Mouse (Mus musculus) heart, embryonic 13.5 days (tissue): ENCODE data around the gene Cxadr. TPM values are rescaled to one million over a fixed set of nuclear protein-coding genes. Genes with fewer than 3 reads are reported as not detected.
"Not testable (repeated sequence)": the region's sequence is repeated elsewhere in the genome, so short reads cannot be mapped to it uniquely, and the experiment has no call there.

Source experiments
- ATAC-seq: fragments of 200-750 bp; cut with Nextera tagmentation; 2 replicates; pipeline ENCODE4 v1.8.0; 2017; ENCODE audit warnings: moderate TSS enrichment; ENCODE audit not compliant: insufficient number of reproducible peaks, low FRiP score, low TSS enrichment; ENCODE audit errors: extremely low read depth
- H3K27ac ChIP-seq: fragments of 300-500 bp; sonication (generic); replicated peaks from 2 replicates; pipeline ENCODE4 v1.5.1; 2015; ENCODE audit warnings: moderate library complexity, mild to moderate bottlenecking, inconsistent platforms
- H3K27me3 ChIP-seq: fragments of 300-500 bp; sonication (generic); replicated peaks from 2 replicates; pipeline ENCODE4 v1.6.1; 2015; ENCODE audit warnings: mild to moderate bottlenecking, inconsistent platforms
- H3K36me3 ChIP-seq: fragments of 300-500 bp; sonication (generic); 2 replicates; pipeline ENCODE4 v1.6.1; 2015; ENCODE audit warnings: mild to moderate bottlenecking, inconsistent platforms
- H3K4me1 ChIP-seq: fragments of 300-500 bp; sonication (generic); 2 replicates; pipeline ENCODE4 v1.6.1; 2015; ENCODE audit warnings: inconsistent platforms
- H3K4me2 ChIP-seq: fragments of 300-500 bp; sonication (generic); 2 replicates; pipeline ENCODE4 v1.6.1; 2015; ENCODE audit warnings: inconsistent platforms, mild to moderate bottlenecking, moderate library complexity
- H3K4me3 ChIP-seq: fragments of 300-500 bp; sonication (generic); 2 replicates; pipeline ENCODE4 v1.5.1; 2015; ENCODE audit warnings: moderate library complexity, mild to moderate bottlenecking, inconsistent platforms
- H3K9ac ChIP-seq: fragments of 300-500 bp; sonication (generic); 2 replicates; pipeline ENCODE4 v1.6.1; 2015; ENCODE audit warnings: inconsistent platforms, mild to moderate bottlenecking, moderate library complexity
- H3K9me3 ChIP-seq: fragments of 300-500 bp; sonication (generic); 2 replicates; pipeline ENCODE4 v1.6.1; 2016; ENCODE audit warnings: inconsistent platforms
- WGBS: fragments of 180-500 bp; shearing (Covaris S2); methylation state at CpG from one replicate; pipeline ENCODE4 v1.1.7; 2015; ENCODE audit warnings: mixed read lengths; 5-methylcytosine and 5-hydroxymethylcytosine counted together
- polyA plus RNA-seq: library from polyadenylated mRNA; unstranded; fragments of >200 nt; fragmentation: Nextera tagmentation; extraction: Ambion mirVana; gene quantifications from 2 replicates; pipeline ENCODE4 v1.2.1, GENCODE M21; 2015

Gene Cxadr
- polyA plus RNA-seq, 1 experiment from 2014 or later: 28.3 TPM

DNA sequence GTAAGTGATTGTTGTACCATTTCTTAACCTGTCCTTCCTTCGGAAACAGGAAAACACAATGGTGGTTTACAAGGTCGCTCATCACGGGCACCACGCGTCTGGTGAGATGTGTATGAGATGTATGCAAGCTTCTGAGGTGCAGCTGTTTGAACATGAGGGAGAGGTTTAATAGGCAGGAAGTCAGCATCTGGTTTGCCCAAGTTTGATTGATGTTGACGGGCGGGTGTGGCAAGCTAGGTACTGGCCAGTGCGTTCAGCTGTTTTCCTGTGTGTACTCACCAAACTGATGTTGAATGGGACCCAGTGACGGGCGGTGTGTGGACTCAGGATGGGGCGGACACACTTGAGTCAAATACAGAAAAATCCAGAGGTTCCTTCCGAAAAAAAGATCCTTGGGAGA lies 26.7 kb downstream of the Cxadr start:
- no peak overlapping the region for H3K4me3 ChIP-seq
- peaks cover 41% of the 10 kb centered on the region for H3K36me3 ChIP-seq
- no peaks in the 10 kb centered on the region for H3K9me3 ChIP-seq
- peaks cover 8% of the 10 kb centered on the region for H3K4me1 ChIP-seq
- H3K4me2 ChIP-seq: no peak overlapping the region
- WGBS: 90% methylated on average over 12 of the region's 12 CpGs
- H3K27ac ChIP-seq: no peak overlapping the region
- ATAC-seq: no peak
- H3K9ac ChIP-seq: no peak overlapping the region
- no peaks in the 10 kb centered on the region for H3K27me3 ChIP-seq

DNA sequence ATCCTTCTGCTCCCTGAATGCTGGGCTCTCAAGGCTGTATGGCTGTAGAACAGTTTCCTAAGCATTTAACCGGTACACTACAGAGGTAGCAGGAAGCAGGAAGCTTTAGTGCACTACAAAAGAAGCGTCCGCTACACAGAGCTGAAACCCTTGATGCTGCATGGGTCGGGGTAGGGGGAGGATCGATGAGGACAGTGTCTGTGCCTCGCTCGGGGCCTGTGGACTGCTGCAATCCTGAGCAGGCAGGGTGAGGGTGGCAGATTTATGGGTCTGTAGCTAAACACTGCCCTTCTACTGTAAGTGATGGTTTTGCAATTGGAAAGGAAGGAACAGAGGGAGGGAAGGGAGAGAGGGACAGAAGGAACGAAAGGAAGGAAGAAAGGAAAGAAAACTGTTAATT lies 35.9 kb downstream of the Cxadr start:
- peaks cover 61% of the 10 kb centered on the region for H3K36me3 ChIP-seq
- no peak overlapping the region for H3K4me2 ChIP-seq
- H3K9me3 ChIP-seq: no peaks in the 10 kb centered on the region
- H3K4me1 ChIP-seq: no peaks in the 10 kb centered on the region
- ATAC-seq: no peak
- no peaks in the 10 kb centered on the region for H3K27me3 ChIP-seq
- H3K27ac ChIP-seq: no peak overlapping the region
- no peak overlapping the region for H3K4me3 ChIP-seq
- no peak overlapping the region for H3K9ac ChIP-seq
- WGBS: 65% methylated on average over 8 of the region's 8 CpGs

DNA sequence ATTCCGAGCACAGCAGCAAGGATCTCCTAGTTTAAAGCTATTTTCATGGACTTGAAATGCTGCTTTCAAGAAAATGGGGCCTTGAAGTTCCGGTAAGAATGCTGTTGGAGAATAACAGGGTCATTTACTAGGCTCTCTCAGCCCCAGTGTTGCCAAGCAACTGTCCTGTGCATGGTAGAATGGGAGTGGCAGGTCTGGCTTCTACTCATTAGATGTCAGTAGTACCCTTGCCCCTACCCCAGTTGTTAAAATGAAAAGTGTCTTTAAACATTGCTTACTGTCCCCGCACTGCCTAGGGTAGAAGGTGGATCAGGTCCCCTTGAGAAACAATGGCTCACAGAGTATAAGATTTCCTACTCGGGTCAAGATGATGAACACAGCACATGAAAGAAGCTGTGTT lies 40.1 kb downstream of the Cxadr start:
- peaks cover 21% of the 10 kb centered on the region for H3K36me3 ChIP-seq
- H3K27ac ChIP-seq: no peak overlapping the region
- H3K9ac ChIP-seq: no peak overlapping the region
- peaks cover 14% of the 10 kb centered on the region for H3K4me1 ChIP-seq
- WGBS: 81% methylated on average over 4 of the region's 4 CpGs
- H3K27me3 ChIP-seq: no peaks in the 10 kb centered on the region
- H3K4me2 ChIP-seq: no peak overlapping the region
- no peak for ATAC-seq
- H3K9me3 ChIP-seq: no peaks in the 10 kb centered on the region
- no peak overlapping the region for H3K4me3 ChIP-seq

GRCm38 (mm10) chr16:78342767-78343166 lies 41.5 kb downstream of the Cxadr start:
- WGBS: 79% methylated on average over 5 of the region's 5 CpGs
- no peak for ATAC-seq
- H3K27me3 ChIP-seq: no peaks in the 10 kb centered on the region
- H3K4me1 ChIP-seq: peaks cover 22% of the 10 kb centered on the region
- no peak overlapping the region for H3K9ac ChIP-seq
- H3K27ac ChIP-seq: no peak overlapping the region
- H3K4me3 ChIP-seq: no peak overlapping the region
- H3K4me2 ChIP-seq: no peak overlapping the region
- H3K9me3 ChIP-seq: no peaks in the 10 kb centered on the region
- H3K36me3 ChIP-seq: peaks cover 16% of the 10 kb centered on the region; the same call in 1 of the 2 replicates

- no peak for ATAC-seq
- Histone ChIP-seq H3K27ac (no peak overlapping the region), H3K27me3 (no peaks in the 10 kb centered on the region), H3K4me1 (peaks cover 24% of the 10 kb centered on the region), H3K4me3 (no peak overlapping the region), H3K9me3 (no peaks in the 10 kb centered on the region), H3K9ac (no peak overlapping the region), H3K36me3 (peaks cover 15% of the 10 kb centered on the region), H3K4me2 (no peak overlapping the region)
- WGBS: 63% methylated on average over 6 of the region's 6 CpGs
These were observed 42.5 kb downstream of the Cxadr start for GRCm38 (mm10) chr16:78343792-78344191.

- no peak for ATAC-seq
- 71% methylated on average over 2 of the region's 2 CpGs for WGBS
- Histone ChIP-seq H3K9ac (no peak overlapping the region), H3K27ac (peak overlapping the region; percentile 84), H3K4me3 (no peak overlapping the region), H3K27me3 (no peaks in the 10 kb centered on the region), H3K4me2 (no peak overlapping the region), H3K9me3 (no peaks in the 10 kb centered on the region), H3K36me3 (peaks cover 16% of the 10 kb centered on the region), H3K4me1 (peaks cover 24% of the 10 kb centered on the region)
These were observed 45.5 kb downstream of the Cxadr start for GRCm38 (mm10) chr16:78346662-78347327.

- no peak overlapping the region for H3K9ac ChIP-seq
- no peak overlapping the region for H3K4me2 ChIP-seq
- no peak for ATAC-seq
- peak overlapping the region; percentile 84 for H3K27ac ChIP-seq
- WGBS: 32% methylated on average over 13 of the region's 13 CpGs
- H3K4me1 ChIP-seq: peaks cover 24% of the 10 kb centered on the region
- H3K4me3 ChIP-seq: no peak overlapping the region
- H3K36me3 ChIP-seq: peaks cover 14% of the 10 kb centered on the region
- no peaks in the 10 kb centered on the region for H3K27me3 ChIP-seq
- no peaks in the 10 kb centered on the region for H3K9me3 ChIP-seq
These were observed 46.1 kb downstream of the Cxadr start for GRCm38 (mm10) chr16:78347328-78347926.

DNA sequence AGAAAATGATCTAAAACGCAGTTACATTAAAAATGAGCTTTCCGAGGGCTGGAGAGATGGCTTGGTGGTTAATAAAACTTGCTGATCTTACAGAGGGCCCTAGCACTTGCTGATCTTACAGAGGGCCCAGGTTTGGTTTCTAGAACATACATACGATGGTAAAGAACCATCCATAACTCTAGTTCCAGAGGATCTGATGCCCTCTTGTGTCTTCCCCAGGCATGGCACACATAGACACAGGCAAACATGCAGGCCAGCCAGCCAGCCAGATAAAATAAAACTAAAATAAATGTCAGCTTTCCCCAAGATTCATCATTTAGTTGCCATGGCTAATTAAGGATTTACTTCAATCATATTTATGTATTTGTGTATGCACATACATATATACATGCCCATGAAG lies 56.5 kb downstream of the Cxadr start:
- Histone ChIP-seq H3K9ac (no peak overlapping the region), H3K4me2 (no peak overlapping the region), H3K36me3 (peaks cover 44% of the 10 kb centered on the region), H3K27me3 (no peaks in the 10 kb centered on the region), H3K27ac (no peak overlapping the region), H3K9me3 (no peaks in the 10 kb centered on the region), H3K4me1 (no peaks in the 10 kb centered on the region), H3K4me3 (no peak overlapping the region)
- WGBS: 88% methylated on average over 3 of the region's 3 CpGs
- ATAC-seq: no peak

DNA sequence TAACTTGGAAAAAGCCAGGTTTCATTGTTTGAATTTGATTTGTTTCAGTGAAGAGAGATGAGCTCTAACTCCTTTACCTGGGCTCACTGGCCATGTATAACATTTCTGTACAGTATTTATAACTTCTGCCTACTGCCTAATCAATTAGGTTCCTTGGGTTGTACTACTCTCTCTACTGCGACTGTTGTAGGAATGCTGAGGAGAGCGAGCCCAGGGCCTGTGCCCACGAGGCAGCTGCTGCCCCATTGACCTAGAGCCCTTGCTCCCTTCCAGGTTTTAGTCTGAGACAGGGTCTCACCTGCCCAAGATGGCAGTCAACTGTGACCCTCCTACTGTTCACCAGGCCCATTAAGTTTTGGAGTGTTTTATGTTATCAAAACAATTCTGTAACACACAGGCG lies 60.2 kb downstream of the Cxadr start:
- no peaks in the 10 kb centered on the region for H3K4me1 ChIP-seq
- H3K9ac ChIP-seq: no peak overlapping the region
- no peak for ATAC-seq
- peaks cover 72% of the 10 kb centered on the region for H3K36me3 ChIP-seq
- no peaks in the 10 kb centered on the region for H3K27me3 ChIP-seq
- no peaks in the 10 kb centered on the region for H3K9me3 ChIP-seq
- no peak overlapping the region for H3K27ac ChIP-seq
- WGBS: 90% methylated on average over 4 of the region's 4 CpGs
- no peak overlapping the region for H3K4me2 ChIP-seq
- H3K4me3 ChIP-seq: no peak overlapping the region

GRCm38 (mm10) chr16:78364554-78364953 lies 63.3 kb downstream of the Cxadr start:
- not testable (repeated sequence) for H3K9ac ChIP-seq, H3K4me2 ChIP-seq, H3K27me3 ChIP-seq, H3K9me3 ChIP-seq, H3K4me1 ChIP-seq, ATAC-seq, H3K4me3 ChIP-seq, H3K27ac ChIP-seq
- peaks cover 80% of the 10 kb centered on the region for H3K36me3 ChIP-seq
- 91% methylated on average over 9 of the region's 9 CpGs for WGBS

DNA sequence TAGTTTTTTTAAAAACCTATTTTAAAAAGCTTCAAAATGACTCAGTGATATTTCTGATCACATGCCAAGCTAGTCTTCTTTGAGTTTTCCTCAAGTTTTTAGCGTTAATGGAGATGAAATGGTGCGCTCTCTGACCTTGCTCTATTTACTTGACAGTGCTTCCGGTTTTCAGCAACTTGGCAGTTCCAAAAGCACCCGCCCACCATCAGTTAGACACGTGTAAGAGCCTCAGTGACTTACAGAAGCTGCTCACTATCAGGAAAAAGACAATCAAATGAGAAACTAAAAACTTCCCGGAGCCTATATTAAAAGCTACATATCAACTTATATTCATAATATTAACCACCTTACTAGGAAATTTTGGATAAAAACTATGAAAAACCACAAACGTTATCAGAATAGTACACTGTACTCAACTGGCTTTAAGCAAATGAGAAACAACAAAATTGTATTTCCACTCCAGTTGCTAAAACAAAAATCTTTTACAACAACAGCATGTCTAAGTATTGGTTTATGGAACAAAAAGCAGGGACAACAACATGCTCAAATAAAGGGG lies 70.3 kb downstream of the Cxadr start:
- H3K36me3 ChIP-seq: peaks cover 54% of the 10 kb centered on the region
- no peaks in the 10 kb centered on the region for H3K9me3 ChIP-seq
- H3K4me1 ChIP-seq: peaks cover 14% of the 10 kb centered on the region
- H3K27ac ChIP-seq: no peak overlapping the region
- ATAC-seq: no peak
- WGBS: 69% methylated on average over 7 of the region's 7 CpGs
- H3K9ac ChIP-seq: no peak overlapping the region
- H3K4me3 ChIP-seq: no peak overlapping the region
- no peak overlapping the region for H3K4me2 ChIP-seq
- no peaks in the 10 kb centered on the region for H3K27me3 ChIP-seq

GRCm38 (mm10) chr16:78372786-78373185 lies 71.5 kb downstream of the Cxadr start:
- H3K4me2 ChIP-seq: no peak overlapping the region
- H3K27me3 ChIP-seq: no peaks in the 10 kb centered on the region
- H3K9me3 ChIP-seq: no peaks in the 10 kb centered on the region
- ATAC-seq: no peak
- peaks cover 42% of the 10 kb centered on the region for H3K36me3 ChIP-seq
- H3K27ac ChIP-seq: no peak overlapping the region
- 81% methylated on average over 5 of the region's 5 CpGs for WGBS
- H3K4me3 ChIP-seq: no peak overlapping the region
- H3K9ac ChIP-seq: no peak overlapping the region
- H3K4me1 ChIP-seq: peaks cover 19% of the 10 kb centered on the region
